Mouse (Mus musculus) heart, postnatal 14 days (tissue): ENCODE results near the gene Tmem95. TPM values are rescaled to one million over a fixed set of nuclear protein-coding genes. Genes with fewer than 3 reads are reported as not detected.

Experiments used
- microRNA-seq, 2 experiments: library from miRNA; unstranded; fragments of <30 nt; microRNA quantifications; one replicate each; pipeline ENCODE4 v1.2.0; 2021 to 2022
- total RNA-seq, 2 experiments: library from RNA; stranded (reverse); gene quantifications; 2 replicates each; pipeline ENCODE4 v1.2.3; 2021

The Tmem95 gene
- total RNA-seq, 2 experiments from 2014 or later = not detected

Small RNA genes within 50 kb of the gene (microRNA-seq; reads per million reads assigned to microRNA genes)
- 0 reads per million in 2 experiments for gene Mir6924

Other genes starting within 250 kb of the Tmem95 start
- gene Fxr2, start 245.0 kb downstream of the Tmem95 start, total RNA-seq = 10 to 100 TPM; 69.2 to 71.6 TPM
- not detected for gene Sox15, start 222.7 kb downstream of the Tmem95 start, total RNA-seq
- gene Mpdu1, start 215.4 kb downstream of the Tmem95 start, total RNA-seq = 10 to 100 TPM; 20.9 to 21.6 TPM
- gene Cd68, start 211.9 kb downstream of the Tmem95 start, total RNA-seq = 1 to 10 TPM; 5.6 to 7.5 TPM
- 100 to 1,000 TPM; 236 to 287 TPM for gene Eif4a1, start 205.6 kb downstream of the Tmem95 start, total RNA-seq
- gene Senp3, start 195.9 kb downstream of the Tmem95 start, total RNA-seq = 10 to 100 TPM; 39.7 to 42.1 TPM
- 1 to 10 TPM; 2.7 to 3.2 TPM for gene Tnfsf13, start 192.2 kb downstream of the Tmem95 start, total RNA-seq
- gene Tnfsf12, start 182.2 kb downstream of the Tmem95 start, total RNA-seq = 10 to 100 TPM; 14.8 to 20.2 TPM
- gene Tnfsfm13, start 181.9 kb downstream of the Tmem95 start, total RNA-seq = 1 to 10 TPM; 2.9 to 4.1 TPM
- 10 to 100 TPM; 35.6 to 37.5 TPM for gene Polr2a, start 119.4 kb downstream of the Tmem95 start, total RNA-seq
- under 1 TPM in 1 of 2 experiments, not detected in 1; 0.12 TPM for gene Slc35g3, start 116.0 kb downstream of the Tmem95 start, total RNA-seq
- gene Zbtb4, start 112.1 kb downstream of the Tmem95 start, total RNA-seq = 10 to 100 TPM; 36.5 to 43.3 TPM
- 1 to 10 TPM; 5.4 to 6.0 TPM for gene Chrnb1, start 82.1 kb downstream of the Tmem95 start, total RNA-seq
- 1 to 10 TPM; 2.6 to 2.8 TPM for gene Fgf11, start 76.2 kb downstream of the Tmem95 start, total RNA-seq
- under 1 TPM; 0.54 to 0.65 TPM for gene Tmem102, start 72.4 kb downstream of the Tmem95 start, total RNA-seq
- not detected for gene Gm39566, start 62.7 kb downstream of the Tmem95 start, total RNA-seq
- gene Spem2, start 59.6 kb downstream of the Tmem95 start, total RNA-seq = not detected
- gene Spem1, start 55.8 kb downstream of the Tmem95 start, total RNA-seq = not detected
- gene Nlgn2, start 40.2 kb downstream of the Tmem95 start, total RNA-seq = 10 to 100 TPM in 1 of 2 experiments, 1 to 10 TPM in 1; 7.9 to 10.4 TPM
- 100 to 1,000 TPM; 134 to 138 TPM for gene Tmem256, start 39.5 kb downstream of the Tmem95 start, total RNA-seq
- gene Plscr3, start 31.6 kb downstream of the Tmem95 start, total RNA-seq = 10 to 100 TPM; 34.0 to 35.9 TPM
- under 1 TPM in 1 of 2 experiments, not detected in 1; 0.24 TPM for gene Tnk1, start 19.3 kb downstream of the Tmem95 start, total RNA-seq
- gene Kctd11, start 3.4 kb upstream of the Tmem95 start, total RNA-seq = 1 to 10 TPM; 3.1 to 3.8 TPM
- gene Acap1, start 17.5 kb upstream of the Tmem95 start, total RNA-seq = 1 to 10 TPM; 2.3 to 6.8 TPM
- 1 to 10 TPM in 1 of 2 experiments, under 1 TPM in 1; 0.95 to 1.1 TPM for gene 2810408A11Rik, start 23.0 kb upstream of the Tmem95 start, total RNA-seq
- gene Neurl4, start 23.1 kb upstream of the Tmem95 start, total RNA-seq = 10 to 100 TPM; 43.5 to 45.8 TPM
- 10 to 100 TPM; 28.8 to 30.6 TPM for gene Gps2, start 35.9 kb upstream of the Tmem95 start, total RNA-seq
- gene Eif5a, start 43.9 kb upstream of the Tmem95 start, total RNA-seq = 100 to 1,000 TPM; 434 to 455 TPM
- 10 to 100 TPM; 14.4 to 21.8 TPM for gene Ybx2, start 57.8 kb upstream of the Tmem95 start, total RNA-seq
- 100 to 1,000 TPM; 206 to 234 TPM for gene Slc2a4, start 70.2 kb upstream of the Tmem95 start, total RNA-seq
- gene Cldn7, start 86.8 kb upstream of the Tmem95 start, total RNA-seq = under 1 TPM in 1 of 2 experiments, not detected in 1; 0.48 TPM
- 100 to 1,000 TPM; 143 to 147 TPM for gene Ctdnep1, start 103.1 kb upstream of the Tmem95 start, total RNA-seq
- 10 to 100 TPM; 52.4 to 59.0 TPM for gene Elp5, start 104.5 kb upstream of the Tmem95 start, total RNA-seq
- gene Gabarap, start 113.1 kb upstream of the Tmem95 start, total RNA-seq = 100 to 1,000 TPM; 249 to 257 TPM
- gene Phf23, start 117.8 kb upstream of the Tmem95 start, total RNA-seq = 10 to 100 TPM; 27.4 to 31.5 TPM
- gene Dvl2, start 122.6 kb upstream of the Tmem95 start, total RNA-seq = 1 to 10 TPM; 7.2 to 9.2 TPM
- gene Acadvl, start 137.4 kb upstream of the Tmem95 start, total RNA-seq = 1,000 to 10,000 TPM; 1,350 to 1,353 TPM
- 10 to 100 TPM; 10.4 to 11.2 TPM for gene Dlg4, start 138.9 kb upstream of the Tmem95 start, total RNA-seq
- gene Asgr1, start 176.1 kb upstream of the Tmem95 start, total RNA-seq = not detected
- under 1 TPM in 1 of 2 experiments, not detected in 1; 0.45 TPM for gene Asgr2, start 214.6 kb upstream of the Tmem95 start, total RNA-seq